Mouse (Mus musculus) adrenal gland, adult 8-10 months (tissue): ENCODE data around the gene Wbp11. TPM values are rescaled to one million over a fixed set of nuclear protein-coding genes. Genes with fewer than 3 reads are reported as not detected.

Experiments
- DNase-seq: peaks from one replicate; pipeline ENCODE4 v3.0.0; 2022
- total RNA-seq, 4 experiments: library from RNA; stranded (reverse); gene quantifications; 2 replicates each; pipeline ENCODE4 v1.2.4; 2022

The Wbp11 gene
- total RNA-seq, 4 experiments from 2014 or later, result 75.0 to 108 (median 79.2) TPM

DNA sequence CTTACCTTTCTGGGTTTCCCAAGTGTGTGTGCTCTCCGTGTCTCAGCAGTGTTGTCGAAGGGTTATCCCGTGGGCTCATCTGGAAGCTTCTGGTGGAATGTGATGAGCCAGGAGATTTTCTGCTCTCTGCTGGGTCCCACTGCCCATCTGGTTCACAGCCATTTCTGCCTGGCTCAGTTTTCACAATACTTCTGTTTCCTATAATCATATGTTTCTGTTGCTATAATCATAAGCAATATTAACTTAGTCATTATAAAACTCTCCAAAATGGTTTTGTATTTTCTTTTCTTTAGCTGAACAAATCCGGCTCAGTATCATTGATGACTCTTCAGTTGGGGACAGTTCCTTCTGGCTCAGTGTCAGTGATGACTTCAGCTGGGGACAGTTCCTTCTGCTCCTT lies 7.3 kb upstream of the Wbp11 start, which contains the start of gene Smco3:
Gene Smco3 (minus strand): TSS at position 101 of the 400 bp plus-strand sequence.
- no peak for DNase-seq

DNA sequence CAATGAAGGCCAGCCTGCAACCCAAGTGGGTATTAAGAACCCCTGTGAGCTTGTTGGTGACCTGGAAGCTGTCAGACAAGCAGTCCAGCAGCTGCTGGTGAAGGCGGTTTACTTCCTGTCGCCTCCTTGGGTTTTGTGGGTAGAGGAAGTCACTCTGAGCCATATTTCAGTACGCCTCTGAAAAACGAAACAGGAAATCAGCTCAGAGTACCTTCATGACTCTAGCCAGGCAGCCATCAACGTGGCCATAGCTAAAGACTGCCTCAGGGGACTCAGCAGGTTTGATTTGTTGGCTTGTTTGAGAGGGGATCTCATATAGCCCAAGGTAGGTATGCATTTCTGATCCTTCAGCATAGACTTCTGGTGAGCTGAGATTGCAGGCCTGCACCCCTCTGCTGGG lies 3.7 kb upstream of the Wbp11 start:
- DNase-seq, result no peak

DNA sequence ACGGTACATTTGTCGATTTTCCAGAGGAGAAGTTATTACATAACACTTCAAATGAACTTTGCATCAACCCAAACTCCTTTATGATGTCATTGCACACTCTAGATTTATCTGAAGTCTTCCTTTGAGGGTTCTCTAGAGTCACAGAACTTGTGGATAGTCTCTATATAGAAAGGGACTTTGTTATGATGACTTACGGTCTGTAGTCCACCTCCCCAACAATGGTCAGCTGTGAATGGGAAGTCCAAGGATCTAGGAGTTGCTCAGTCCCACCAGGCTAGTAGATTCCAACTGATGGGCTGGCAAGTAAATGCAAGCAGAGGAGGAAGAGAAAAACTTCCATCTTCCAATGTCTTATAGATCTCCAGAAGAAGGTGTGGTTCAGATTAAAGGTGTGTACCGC lies 648 bp upstream of the Wbp11 start:
- no peak for DNase-seq

DNA sequence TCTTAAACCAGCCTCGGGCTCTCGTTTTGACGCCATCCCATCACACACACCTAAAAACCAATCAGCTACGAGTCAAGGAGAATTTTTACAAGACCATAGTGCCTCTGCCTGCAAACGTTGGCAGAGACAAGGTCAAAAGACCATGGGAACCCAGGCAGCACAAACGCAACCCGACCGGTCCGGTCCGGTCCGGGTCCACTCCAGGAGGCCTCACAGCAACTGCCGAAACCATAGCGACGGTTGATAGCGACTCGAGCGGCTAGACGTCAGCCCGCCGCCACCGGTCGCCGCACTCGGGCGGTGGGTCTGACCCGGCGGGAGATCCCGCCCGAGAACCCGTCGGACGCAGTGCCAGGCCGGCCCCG lies 535 bp downstream of the Wbp11 start, which contains the start of gene BC049715:
Gene BC049715 (plus strand): TSS at position 111 of the 365 bp plus-strand sequence.
- no peak for DNase-seq

DNA sequence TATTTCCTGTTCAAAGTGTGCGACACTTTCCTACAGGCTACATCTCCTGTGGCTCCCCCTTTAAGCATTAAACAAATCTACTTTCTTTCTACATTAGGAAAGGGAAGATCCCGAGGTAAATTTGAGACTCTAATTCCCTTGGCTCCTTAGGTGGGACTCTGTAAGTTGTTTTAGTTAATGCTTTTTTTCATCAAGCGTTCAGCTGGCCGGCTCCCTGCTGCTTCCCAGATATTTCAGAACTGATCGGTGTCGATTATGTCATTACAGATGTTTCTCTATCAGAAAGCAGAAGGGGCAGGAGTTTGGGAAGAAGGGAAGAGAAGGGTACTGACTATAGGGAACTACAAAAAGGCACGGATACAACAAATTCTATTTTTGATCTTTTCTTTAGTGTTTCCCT lies 917 bp downstream of the Wbp11 start:
- DNase-seq, result no peak

DNA sequence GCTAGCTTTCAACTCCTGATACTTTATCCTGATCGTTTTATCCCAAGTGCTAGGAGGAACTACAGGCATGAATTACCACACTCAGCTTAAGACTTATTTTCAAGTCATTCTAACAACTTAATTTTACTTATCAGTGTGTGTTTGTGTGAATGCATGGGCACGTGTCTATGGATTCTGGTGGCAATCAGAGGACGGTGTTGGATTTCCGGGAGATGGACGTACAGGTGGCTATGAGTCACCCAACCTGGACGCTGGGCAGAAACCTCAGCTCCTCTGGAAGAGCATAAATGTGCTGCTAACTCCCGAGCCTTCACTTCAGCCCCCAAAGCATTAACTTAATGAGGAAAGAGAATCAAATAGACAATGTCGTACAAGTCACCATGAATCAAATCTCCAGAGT lies 3.0 kb downstream of the Wbp11 start:
- no peak for DNase-seq

DNA sequence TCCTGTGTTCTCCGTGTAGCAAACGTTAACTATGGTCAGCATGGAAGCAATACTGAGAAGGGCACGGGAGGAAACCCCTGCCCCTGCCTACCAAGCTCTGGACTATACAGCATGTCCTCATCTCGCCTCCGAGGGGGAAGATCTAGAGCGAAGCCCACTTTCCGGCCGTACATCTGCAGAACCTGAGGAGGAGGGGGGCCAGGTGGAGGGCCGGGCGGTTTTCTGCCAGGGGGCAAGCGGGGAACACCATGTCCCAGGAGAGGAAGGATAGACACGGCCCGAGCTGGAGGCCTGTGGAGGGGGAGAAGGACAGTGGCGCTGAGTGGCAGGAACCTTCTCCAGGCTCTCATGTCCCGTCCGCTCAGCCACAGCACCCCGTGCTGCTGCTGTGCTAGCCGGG lies 6.9 kb downstream of the Wbp11 start:
- DNase-seq, result no peak

DNA sequence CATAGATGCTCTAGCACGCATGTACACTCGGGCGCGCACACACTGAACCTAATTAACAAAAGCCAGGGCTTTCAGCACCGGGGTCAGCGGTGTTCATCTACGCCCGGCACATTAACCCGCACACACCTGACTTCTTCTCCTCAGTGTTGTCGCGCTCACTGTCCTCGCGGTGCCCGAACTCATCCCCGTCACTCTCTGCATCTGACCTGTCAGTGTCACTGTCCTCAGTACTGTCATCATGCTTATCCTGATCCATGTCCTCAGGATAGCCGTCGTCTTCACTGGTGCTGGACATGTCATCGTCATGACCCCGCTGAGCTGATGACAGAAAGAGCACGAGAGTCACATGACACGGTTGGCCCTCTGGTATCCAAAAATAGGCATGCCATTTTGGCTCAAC lies 7.7 kb downstream of the Wbp11 start:
- no peak for DNase-seq

DNA sequence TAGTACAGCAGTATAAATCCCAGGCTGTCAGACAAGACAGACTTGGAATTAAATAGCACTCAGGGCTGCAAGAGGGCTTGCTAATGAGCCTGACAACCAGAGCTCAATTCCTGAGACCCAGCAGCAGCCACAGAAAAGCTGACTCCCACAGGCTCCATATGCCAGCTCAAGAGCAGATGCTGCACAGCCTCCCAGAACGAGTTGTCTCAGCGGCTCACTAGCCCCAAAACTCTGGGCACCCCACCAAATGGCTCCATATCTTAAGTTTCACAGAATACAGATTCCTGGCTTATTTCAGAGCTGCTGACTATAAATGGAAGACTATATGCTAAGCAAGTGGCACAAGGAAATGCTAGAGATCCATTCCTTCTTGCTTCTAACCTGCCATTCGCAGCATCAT lies 10.5 kb downstream of the Wbp11 start:
- DNase-seq, result no peak

DNA sequence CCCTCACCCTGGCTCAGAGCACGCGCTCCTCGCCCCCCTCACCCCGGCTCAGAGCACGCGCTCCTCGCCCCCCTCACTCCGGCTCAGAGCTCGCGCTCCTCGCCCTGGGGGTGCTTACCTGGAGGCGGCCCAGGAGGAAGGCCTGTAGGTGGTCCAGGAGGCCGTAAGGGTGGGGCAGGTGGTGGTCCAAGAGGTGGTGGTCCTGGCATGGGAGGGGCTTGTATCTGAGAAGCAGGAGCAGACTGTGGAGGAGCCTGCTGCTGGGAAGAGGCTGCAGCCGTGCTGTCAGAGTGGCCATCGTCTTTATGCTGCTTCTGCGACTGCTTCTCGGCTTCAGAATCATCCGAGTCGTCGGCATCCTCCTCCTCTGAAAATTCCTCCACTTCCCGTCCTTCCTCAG lies 11.2 kb downstream of the Wbp11 start:
- DNase-seq, result no peak

DNA sequence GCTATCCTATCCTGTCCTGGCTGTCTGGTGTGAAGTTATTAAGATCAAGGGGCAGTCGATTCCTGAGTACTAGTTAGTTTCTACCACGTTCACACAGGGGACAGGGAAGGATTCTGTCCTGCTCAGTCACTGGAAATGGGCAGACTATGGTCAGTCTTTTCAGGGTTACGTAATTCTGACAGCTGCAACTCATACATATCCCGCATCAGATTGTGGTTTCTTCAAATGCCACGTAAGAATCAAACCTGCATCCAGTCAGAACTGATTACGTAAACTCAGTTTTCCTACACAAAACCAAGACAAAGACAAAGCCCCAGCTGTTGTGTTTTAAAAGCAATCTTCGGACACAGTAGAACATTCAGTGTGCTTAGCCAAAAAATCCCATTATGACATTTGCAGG lies 12.7 kb downstream of the Wbp11 start:
- DNase-seq, result no peak

DNA sequence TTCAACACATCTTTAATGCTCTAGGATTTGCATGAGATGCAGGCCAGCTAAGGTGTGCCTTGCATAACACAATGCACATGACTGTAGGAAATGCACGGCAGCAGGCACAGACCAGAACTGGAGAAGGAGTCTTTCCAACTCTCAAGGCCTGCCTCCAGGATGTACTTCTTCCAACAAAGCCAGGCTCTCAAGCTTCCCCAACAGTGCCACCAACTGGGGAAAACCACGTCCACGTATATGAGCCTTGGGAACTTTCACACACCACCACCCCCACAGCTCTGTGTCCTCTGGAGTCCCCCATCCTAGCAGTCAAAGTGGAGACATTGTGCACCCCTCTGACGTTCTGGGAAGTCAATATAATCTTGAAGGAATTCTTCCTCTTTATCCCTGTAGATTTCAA lies 14.9 kb downstream of the Wbp11 start:
- DNase-seq, result no peak

DNA sequence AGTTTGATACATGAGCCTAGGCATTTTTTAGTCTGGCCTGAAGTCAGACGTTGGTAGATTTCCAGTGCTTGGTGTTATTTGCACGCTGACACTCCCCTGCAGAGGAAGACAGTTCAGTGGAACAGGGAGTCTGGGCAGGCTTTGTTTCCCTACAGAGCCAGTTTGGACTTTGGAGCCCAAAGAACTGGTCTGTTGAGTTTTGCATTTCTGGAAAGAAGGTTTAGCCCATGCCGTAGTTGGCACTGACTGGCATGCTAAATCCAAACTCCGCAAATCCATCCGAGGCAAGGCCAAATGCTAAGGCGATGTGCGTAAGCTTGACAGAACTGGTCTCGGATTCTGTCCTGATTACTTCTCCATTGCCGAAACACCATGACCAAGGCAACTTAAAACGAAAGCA lies 16.8 kb downstream of the Wbp11 start:
- DNase-seq, result no peak

DNA sequence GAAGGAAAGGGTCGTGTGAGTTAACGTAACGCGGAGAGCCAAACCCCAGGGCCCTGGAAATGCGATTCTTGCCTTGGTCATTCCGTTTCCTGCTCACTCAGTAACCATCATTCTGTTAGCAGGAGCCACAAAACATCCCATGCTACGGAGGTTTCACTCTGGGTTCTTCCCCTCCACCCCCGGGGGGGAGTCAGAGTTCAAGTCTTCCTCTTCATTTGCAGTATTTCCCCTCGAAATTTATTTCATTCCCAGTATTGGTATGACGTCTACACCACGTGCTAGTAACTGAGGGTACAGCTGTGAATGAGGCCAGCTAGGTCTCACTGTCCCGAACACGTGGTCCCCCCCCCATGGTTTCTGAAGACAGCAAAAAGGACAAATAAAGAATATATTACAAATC lies 18.4 kb downstream of the Wbp11 start:
- DNase-seq, result no peak

DNA sequence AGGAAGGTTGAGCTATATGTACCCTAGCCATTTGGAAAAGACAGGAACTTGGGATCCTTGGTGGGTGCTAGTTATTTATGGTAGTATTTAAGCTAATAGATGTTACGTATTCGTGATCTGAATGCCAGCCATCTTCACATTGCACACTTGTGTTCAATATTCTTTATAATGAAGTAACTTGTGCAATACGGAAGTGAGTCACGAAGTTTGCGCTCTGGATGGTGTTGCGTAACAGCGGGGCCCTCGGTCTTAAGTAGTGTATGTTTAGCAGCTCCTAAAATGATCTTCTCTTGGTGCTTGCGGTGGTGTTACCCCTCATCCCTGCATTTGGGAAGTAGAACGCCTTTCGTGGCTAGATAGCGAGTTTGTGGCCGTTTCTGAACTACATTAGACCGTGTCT lies 19.0 kb downstream of the Wbp11 start:
- DNase-seq, result peak; percentile 66

DNA sequence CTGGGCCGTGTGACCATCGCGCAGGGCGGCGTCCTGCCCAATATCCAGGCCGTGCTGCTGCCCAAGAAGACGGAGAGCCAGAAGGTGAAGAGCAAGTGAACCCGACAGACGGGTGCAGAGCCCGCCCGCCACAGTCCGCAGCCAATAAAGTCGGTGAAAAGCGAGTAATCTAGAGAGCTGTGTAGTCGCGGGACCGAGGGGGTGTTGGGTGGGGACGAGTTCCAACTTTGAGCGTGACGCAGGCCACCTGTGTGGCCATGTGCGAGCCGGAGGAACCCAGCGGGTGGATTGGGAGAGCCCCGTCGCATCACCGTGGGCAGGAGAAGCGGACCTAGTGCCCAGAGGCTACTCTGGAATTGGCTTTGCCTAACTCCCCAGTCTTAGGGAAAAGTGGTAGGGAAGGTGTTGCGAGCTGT lies 19.4 kb downstream of the Wbp11 start:
- DNase-seq, result no peak

DNA sequence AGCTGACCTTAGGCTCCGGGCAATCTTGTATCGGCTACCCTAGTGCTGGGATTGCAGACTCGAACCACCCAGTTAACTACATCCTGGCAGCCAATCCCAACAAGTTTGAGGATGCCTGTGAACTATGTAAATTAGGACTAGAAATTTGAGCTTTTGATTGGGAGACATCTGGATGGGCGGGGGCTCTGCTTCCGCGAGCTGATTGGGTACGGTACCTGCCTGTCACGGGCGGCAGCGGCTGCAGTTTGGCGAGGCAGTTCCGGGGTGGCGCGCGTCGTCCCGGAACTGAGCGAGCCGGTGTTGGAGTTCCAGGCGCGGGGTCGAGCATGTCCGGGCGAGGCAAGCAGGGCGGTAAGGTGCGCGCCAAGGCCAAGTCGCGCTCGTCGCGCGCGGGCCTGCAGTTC lies 20.0 kb downstream of the Wbp11 start, which contains the start of gene H2afj:
Gene H2afj (plus strand): TSS at position 231 of the 404 bp plus-strand sequence.
- peak; percentile 97 for DNase-seq

DNA sequence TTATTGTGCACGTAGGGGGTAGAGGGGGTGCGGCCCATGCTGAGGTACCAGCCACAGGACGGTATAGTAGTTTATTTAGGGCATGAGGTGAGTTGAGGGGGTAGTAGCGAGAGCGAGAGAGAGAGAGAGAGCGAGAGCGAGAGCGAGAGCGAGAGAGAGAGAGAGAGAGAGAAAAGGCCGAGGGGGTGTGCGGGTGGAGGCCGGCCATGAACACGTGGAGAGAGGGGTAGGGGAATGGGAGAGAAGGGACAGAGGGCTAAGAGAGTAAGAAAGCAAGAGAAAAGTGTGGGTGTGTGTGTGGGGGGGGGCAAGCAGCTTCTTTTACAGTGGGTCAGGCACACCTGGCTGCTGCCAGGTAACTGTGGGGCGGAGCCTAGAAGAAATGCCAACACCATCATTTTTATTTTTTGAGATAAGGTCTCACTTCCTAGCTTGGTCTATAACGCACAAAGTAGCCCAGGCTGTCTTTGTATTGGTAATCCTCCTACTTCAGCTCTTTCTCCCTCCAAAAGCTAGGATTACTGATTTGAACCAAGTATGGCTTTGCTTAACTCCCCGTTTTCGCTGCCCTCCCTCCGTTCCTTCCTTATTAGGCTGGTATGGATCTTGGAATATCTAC lies 20.5 kb downstream of the Wbp11 start:
- DNase-seq, result no peak

DNA sequence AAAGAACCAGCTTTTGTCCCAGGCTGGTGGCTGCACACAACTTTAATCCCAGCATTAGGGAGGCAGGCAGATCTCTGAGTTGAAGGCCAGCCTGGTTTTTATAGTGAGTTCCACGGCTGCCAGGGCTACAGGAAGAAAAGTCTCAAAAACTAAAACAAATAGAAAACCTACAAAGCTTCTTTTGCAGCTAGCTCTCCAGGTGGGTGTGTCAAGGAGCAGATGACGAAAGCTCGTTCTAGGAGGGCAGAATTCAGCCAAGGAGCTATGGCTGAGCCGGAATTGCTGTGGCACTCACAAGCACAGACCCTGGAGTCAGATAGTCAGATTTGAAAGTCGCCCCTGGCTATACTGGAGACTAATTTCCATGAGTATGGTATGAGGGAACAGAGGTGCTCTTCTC lies 21.2 kb downstream of the Wbp11 start:
- no peak for DNase-seq

DNA sequence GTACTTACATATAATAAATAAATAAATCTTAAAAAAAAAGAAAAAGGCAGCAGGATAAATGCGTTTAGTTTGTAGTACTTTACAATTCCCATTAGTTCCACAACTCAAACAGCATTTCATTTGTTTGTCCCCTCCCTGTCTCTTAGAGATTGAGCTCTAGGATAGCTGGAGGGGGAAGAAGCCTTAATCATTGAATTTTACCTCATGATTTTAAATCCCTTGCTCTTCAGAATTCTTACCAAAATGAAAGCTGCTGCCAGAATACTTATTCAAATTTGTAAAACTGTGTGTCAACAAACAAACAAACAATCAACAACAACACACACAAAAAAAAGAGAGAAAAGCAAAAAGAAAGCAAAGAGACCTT lies 22.6 kb downstream of the Wbp11 start:
- no peak for DNase-seq

DNA sequence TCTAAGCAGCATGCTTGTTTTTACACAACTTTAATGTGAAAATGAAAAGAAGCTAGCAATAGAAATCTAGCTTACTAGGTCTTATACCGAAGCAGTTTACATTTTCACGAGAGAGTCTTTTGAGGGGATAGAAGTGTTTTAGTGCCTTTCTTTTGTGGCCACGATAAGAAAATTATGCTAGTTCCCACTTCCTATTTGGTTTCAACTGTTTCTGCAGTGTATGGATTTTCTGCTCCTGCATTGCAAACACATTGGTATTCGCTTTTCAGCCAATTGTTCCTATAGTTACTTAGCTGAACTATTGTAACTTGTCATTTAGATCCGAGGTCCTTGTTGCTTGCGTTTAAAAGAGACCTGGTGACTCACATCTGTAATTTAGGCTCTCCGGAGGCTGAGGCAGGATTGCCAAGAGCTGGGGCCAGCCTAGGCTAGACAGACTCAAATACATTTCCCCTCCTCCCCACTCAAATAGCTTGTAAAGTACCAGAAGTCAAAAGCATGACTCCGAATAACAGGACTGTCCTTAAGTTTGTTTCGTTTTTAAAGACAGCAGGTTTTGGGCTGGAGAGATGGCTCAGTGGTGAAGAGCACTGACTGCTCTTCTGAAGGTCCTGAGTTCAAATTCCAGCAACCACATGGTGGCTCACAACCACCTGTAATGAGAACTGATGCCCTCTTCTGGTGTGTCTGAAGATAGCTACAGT lies 23.2 kb downstream of the Wbp11 start:
- no peak for DNase-seq

DNA sequence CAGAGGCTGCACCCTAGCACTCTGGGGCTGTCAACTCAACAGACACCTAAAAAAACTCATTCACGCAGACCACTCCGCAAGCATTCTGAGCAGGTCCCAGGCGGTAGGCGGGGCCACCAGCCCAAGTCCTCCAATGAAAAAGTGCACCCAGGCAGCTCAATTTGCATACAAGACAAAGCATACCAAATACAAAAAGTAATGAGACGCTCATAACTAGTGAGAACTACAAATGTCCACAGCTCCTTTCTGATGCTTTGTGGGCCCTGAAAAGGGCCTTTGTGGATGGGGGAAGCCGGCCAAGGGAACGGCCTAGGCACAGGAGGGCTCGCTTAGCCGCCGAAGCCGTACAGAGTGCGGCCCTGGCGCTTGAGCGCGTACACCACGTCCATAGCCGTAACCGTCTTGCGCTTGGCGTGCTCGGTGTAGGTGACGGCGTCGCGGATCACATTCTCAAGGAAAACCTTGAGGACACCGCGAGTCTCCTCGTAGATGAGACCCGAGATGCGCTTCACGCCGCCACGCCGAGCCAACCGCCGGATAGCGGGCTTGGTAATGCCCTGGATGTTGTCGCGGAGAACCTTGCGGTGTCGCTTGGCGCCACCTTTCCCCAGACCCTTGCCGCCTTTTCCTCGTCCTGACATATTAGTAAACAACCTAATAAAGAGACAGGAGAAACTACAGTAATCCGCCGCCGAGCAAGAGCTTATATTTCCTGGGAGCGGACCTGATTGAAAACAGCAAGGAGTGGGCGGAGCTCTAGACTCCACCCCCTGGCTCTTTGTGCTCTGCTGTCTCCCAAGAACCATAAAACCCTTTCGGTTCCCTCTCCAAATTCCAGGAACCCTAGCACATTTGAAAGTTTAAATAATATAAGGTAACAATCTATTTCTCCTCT lies 24.0 kb downstream of the Wbp11 start, which contains the start of gene Hist4h4:
Gene Hist4h4 (minus strand): TSS at position 677 of the 895 bp plus-strand sequence.
- DNase-seq, result peak; percentile 92

DNA sequence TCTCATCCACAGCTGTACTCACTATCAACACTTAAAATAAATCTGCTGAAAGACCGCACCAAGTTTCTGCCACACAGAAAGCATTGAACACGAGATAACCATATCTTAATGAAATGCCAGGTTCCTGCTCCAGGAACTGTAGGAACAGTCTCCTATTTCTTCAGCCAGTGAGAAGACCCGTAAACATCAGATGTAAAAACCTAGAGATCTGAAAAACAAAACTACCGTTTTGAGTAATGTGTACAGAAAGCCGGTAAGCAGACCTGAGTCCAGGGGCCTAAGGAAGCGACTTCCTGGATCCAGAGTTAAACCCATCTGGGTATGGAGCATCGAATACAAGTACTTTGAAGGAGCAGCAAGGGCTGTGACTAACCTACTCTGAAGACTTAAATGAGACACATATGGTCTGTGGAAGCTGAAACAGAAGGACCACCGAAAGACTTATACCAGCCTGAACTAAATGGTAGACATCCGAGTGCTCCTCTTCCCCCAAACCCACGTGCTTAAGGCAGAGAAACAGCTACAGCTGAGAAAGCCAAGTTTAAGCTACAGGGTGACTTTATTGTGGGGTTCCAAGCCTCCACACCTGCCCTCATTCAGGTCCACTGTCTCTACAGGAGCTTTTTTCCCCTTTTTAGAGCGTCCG lies 24.8 kb downstream of the Wbp11 start:
- DNase-seq, result no peak
